Mouse (Mus musculus) lung, postnatal 10 days (tissue): ENCODE data around the gene Gm21969.
A peak's percentile ranks its signal among the peaks of the same experiment; 100 is the strongest.

Source experiments
- DNase-seq: peaks from one replicate; pipeline ENCODE4 v3.0.0; 2021

Gene Gm21969

GRCm38 (mm10) chr4:139602357-139603244 lies at the start of gene Gm21969:
Gene Gm21969, plus strand, starts transcription at chr4:139603186.
- peak; percentile 79 for DNase-seq

- no peak for DNase-seq
These were observed 47.8 kb upstream of the Gm21969 start for GRCm38 (mm10) chr4:139555235-139555634.

GRCm38 (mm10) chr4:139555951-139556350 lies 47.0 kb upstream of the Gm21969 start:
- peak; percentile 70 for DNase-seq

DNA sequence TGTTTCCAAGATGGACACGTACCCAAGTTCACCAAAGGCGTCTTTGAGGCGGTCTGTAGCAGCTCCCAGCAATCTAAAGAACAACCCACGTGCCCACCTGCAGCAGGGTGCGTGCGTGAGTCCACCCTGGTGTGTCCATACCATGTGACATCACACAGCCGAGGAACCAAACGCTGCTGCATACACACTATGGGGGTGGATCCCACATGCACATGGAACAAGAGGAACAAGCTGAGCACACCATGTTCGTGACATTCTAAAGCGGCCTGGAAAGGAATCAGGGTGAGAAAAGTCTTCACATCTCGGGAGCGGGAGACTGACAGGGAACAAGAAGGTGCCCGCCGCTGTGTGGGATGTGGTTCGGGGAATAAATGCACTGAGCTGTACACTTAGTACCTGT lies 34.6 kb upstream of the Gm21969 start:
- no peak for DNase-seq

DNA sequence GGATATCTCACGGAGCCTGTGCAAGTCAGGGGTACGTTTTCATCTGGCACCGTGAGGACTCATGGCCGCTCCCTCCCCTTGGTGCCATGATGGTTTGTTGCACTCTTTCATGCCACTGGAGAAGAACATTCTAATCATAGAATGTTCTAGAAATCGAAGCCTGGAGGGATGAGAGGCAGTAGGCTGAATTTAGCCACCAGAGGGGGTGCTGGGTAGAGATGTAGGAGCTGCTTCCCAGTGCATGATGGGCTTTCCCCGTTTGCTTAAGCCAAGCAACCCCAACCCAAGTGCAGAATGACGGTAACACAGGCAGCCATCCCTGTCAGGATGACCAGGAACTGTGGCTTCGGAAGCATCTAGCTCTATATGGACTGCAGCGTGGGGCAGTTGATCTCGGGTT lies 32.2 kb upstream of the Gm21969 start:
- peak; percentile 74 for DNase-seq

GRCm38 (mm10) chr4:139572928-139573512 lies 30.0 kb upstream of the Gm21969 start:
- DNase-seq = no peak

- DNase-seq = peak; percentile 100
These were observed 28.7 kb upstream of the Gm21969 start for GRCm38 (mm10) chr4:139574156-139574798.

- DNase-seq = peak; percentile 55
These were observed 27.9 kb upstream of the Gm21969 start for GRCm38 (mm10) chr4:139574799-139575672.

DNA sequence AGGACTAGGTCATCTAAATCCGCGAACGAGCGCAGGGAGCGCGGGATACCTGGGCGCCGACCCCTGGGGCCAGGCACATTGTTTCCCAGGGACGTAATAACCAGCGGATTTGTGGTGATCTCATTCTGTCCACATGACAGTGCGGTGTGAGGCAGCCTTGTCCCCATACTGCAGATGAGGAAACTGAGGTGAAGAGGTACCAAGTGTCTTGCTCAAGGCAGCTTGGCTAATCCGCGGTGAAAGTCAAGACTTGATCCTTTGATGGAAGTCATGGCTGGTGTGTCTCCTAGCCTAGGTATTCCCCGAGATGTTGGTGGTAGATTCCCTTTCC lies 27.3 kb upstream of the Gm21969 start:
- no peak for DNase-seq

GRCm38 (mm10) chr4:139576251-139576880 lies 26.6 kb upstream of the Gm21969 start:
- DNase-seq = no peak

DNA sequence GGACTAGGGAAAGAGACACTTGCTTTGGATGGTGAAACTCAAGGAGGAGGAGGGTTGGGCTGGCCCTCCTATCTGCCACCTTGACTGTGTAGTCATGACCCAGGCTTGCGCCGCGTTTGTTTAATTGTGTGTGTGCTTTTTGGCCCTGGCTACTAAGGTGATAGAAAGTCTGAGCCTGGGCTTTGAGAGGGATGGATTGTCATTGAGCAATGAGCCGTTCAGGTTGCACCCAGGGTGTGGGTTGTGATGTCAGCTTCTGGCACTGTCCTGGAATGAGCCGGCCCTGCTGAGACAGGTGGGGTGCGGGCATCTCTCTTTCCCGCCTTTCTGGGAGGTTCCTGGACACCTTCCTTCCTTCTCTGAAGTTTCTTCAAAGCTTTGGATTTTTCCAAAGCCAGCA lies 26.0 kb upstream of the Gm21969 start:
- DNase-seq = no peak

DNA sequence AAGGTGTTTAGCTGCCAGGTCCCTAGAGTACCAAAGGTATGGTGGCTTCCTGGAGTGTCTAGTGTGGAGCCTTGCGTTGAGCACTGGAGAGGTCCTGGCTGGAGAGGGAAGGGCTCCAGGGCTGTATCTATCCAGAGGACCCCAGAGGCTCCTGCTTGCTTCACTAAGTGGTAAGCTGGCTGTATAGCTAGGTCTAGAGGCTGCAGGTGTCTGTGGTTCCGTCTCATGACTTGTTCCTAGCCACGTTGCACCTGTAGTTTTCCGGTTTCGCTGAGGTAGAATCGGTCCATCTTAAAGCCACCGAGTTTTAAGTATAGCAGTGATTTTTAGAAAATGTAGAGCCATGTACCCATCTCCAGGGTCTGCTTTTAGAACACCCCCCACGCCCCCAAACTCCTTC lies 24.6 kb upstream of the Gm21969 start:
- DNase-seq = no peak

GRCm38 (mm10) chr4:139579003-139579402 lies 24.0 kb upstream of the Gm21969 start:
- no peak for DNase-seq

- no peak for DNase-seq
These were observed 23.5 kb upstream of the Gm21969 start for GRCm38 (mm10) chr4:139579466-139579865.

DNA sequence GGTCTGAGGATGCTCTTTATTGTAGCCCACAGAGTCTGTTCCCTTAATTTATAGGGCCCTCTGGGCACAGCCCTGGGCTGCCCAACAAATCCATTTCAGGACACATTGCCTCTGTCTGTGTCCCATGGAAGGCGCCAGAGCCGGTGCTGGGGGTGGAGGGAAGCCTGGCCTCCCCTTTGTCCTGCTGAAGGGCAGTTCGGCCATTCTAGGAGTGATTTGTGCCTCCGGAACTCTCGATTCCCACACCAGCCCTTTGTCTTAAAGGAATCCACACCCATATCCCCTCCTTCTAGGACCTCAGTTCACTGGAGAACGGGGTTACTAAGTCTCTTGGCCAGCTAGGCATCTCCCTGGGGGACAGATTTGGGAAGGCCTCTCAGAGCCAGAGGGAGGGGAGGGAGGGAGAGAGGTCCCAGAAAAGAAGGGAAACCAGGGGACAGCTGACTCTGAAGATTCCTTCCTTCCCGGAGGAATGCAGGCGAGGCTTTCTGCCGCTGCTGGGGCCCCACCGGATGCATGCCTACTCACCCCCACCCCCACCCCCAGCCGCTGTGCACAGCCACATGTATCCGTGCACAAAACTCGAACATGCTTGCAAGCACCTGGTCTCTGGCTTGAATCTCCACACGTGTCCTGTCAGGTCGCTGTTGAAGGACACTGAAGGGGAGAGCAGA lies 22.2 kb upstream of the Gm21969 start:
- DNase-seq = peak; percentile 72

- DNase-seq = peak; percentile 74
These were observed 21.4 kb upstream of the Gm21969 start for GRCm38 (mm10) chr4:139581427-139582051.

GRCm38 (mm10) chr4:139582346-139582745 lies 20.6 kb upstream of the Gm21969 start:
- no peak for DNase-seq

GRCm38 (mm10) chr4:139582903-139583302 lies 20.1 kb upstream of the Gm21969 start:
- no peak for DNase-seq

- no peak for DNase-seq
These were observed 19.2 kb upstream of the Gm21969 start for GRCm38 (mm10) chr4:139583629-139584245.

GRCm38 (mm10) chr4:139584704-139585103 lies 18.3 kb upstream of the Gm21969 start:
- no peak for DNase-seq

GRCm38 (mm10) chr4:139585713-139586112 lies 17.3 kb upstream of the Gm21969 start:
- peak; percentile 52 for DNase-seq
